Mouse (Mus musculus) cortical plate, adult 2 months (tissue): ENCODE measurements around the gene Rims3.

Experiments used
- CTCF ChIP-seq: fragments of 200-500 bp; IDR thresholded peaks from 2 replicates; pipeline ENCODE4 v1.5.1; 2011; ENCODE audit warnings: mild to moderate bottlenecking, control low read depth, low read length; ENCODE audit not compliant: insufficient read depth; ENCODE audit errors: extremely low read depth
- POLR2A ChIP-seq: fragments of 200-500 bp; IDR thresholded peaks from 2 replicates; pipeline ENCODE4 v1.6.1; 2011; ENCODE audit warnings: mild to moderate bottlenecking, low read length, control low read depth; ENCODE audit not compliant: insufficient read depth; ENCODE audit errors: extremely low read depth

DNA sequence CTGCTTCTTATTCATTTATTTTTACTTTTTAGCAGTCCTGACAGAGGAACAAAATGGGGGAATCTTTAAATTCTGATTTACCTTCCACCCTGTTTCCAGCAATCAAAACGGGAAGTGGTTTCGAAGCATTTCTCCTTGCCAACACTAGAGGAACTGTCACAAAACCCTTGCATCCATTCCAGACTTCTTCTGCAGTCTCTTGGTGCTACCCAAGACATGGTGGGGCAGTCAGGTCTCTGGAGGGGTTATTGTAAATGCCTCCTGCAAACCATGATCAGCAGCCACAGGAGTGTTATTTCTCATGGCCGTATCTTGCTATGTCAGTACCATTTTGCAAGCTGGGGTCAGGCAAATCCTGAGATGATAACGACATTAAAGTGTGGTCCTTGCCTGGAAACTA is 9.5 kb upstream of the Rims3 start:
- no peak for TF ChIP-seq POLR2A
- no peak for TF ChIP-seq CTCF
